Mouse (Mus musculus) c-Kit-positive CD71-positive TER-119-negative erythroid progenitor cells, embryonic 14.5 days (primary cell): ENCODE results near the gene Gm17359.
A peak's percentile ranks its signal among the peaks of the same experiment; 100 is the strongest.

Source experiments
- DNase-seq: peaks from one replicate; pipeline ENCODE4 v3.0.0-alpha.2; 2013; ENCODE audit warnings: low read depth

Gm17359 gene

DNA sequence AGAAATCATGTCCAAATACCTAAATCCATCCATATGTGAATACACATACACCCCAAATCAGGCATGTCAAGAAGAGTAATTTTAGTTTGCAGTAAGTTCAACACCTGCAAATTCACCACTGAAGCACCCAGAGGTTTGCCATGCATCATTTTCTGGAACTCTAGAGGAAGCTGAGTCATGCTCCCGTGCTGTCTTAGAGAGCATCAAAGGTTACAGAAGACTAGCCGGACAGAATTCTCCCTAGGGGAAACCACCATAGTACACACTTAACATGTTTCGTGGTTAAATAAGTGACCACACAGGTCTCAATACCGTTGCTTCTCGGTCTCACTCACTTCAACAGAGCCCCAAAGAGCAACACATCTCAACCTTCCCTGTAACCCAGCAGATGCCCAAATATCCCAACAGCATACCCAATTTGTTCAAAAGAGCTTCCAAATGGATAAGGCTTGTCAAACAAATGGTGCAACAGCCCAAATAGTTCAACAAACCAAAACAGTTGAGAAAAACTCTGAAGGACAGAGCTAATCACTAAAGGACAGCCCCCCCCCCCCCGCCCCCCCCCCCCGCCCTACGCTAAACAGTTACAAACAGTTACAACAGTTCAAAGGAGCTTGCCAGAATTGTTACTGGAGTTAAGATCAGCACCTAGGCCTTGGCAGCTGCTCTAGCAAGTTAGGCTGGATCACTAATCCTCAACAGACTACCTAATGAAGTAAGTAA lies at the start of gene Gm17359:
Gene Gm17359 (plus strand): TSS at position 618 of the 723 bp plus-strand sequence.
- no peak for DNase-seq

DNA sequence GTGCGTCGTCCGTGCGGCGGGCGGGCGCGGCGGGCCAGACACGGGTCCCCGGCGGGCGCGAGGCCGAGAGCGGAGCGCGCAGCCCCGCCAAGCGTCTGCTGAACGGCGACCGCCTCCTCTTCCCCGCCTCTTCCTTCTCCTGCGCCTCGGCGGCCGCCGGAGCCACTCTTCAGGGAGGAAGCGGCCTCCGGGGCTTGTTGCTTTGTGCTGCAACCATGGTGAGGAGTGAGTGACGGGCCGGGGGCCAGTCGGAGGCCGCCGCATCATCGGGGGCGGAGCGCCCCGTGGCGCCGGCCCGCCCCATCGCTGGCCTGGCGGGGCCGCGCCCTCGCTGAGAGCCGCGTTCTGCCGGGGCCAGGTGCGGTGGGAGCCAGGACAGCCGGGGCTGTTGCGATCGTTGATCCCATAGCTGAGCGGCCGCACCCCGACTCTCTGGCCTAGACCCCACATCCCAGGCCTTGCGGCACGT lies 49.3 kb upstream of the Gm17359 start:
- peak; percentile 64 for DNase-seq

DNA sequence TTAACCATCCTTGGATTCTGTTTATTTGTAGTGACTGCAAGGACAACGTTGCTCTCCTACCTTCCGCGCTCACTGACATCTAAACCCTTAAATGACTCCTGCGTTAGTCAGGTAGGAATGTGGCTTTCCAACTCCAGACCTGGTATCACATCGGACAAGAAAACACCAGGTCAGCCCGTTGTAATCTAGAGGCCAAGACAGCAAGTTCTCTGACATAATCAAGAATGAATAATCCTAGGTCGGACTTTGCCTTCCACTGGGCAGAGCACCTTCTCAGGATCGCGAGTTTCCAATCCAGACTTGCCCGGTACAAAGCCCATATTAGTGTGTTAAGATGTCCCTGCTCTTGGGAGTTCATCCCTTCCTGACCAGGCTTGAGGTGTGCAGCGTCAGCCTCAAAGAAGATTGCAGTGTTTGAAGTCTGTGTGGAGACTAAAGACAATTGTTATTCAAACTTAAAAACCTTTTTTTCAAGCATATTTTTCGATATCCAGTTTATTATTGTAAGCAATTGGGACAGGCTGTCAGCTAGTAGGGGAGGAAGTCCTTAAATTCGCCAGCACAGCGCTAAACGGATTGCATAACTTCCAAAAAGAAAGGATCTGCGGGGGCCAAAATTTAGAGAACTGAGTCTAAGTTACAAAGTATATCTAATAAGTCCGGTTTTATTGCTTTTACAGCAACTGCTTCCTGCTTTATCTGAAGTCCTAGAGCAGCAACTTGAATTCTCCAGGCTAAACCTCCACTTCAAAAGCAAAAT lies 48.6 kb upstream of the Gm17359 start:
- no peak for DNase-seq

DNA sequence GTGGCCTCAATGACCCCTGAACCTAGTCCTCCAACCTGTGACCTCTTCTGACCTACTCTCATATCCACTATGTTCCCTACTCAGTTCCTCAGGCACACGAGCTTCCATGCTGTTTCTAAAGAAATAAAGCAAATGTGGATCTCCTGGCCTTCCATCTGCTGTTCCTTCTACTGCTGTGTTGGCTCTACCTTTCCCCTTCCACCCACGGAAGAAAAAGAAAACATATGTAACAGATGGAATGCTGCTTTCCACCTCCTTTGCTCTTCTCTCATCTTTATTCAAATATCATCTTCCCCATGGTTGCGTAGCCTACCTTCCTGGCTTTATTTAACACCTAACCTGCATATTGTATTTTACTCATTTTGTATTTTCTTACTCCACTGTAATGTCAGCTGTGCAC lies 47.4 kb upstream of the Gm17359 start:
- DNase-seq, result no peak

DNA sequence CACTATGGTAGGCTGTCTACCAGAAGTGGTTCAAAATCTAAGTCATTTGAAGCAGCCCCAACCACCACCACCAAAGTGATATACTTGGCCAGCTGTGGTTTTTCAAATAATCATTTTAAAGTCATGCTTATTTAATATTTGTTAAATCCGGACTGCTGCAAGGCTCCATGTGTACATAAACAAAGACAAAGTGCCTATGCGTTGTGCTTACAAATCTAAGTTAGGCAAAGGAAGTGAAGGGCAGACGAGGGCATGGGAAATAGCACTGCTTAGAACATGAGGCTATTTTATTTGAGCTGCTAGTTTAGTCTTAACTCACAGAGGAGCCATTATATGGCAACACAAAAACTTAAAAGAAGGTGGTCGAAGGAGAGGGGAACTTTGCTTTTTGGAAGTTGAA lies 43.4 kb upstream of the Gm17359 start:
- DNase-seq, result no peak

DNA sequence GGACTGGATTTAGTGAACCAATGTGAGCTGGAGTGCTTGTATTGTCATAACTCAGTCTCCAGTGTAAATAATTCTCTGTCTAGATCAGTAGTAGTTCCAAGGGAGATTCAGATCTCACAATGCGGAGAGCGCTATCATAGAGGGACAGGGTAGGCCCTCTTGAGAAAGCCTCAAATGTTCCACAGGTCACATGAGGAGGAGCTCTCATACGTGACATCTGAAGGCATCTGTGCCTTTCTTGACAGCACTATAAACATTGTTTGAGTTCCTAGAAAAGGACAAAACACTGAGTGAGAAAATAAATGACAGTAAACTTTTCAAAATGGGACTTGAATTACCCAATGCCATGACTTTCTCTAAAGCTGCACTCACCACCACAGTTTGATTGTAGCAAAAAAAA lies 41.8 kb upstream of the Gm17359 start:
- no peak for DNase-seq

DNA sequence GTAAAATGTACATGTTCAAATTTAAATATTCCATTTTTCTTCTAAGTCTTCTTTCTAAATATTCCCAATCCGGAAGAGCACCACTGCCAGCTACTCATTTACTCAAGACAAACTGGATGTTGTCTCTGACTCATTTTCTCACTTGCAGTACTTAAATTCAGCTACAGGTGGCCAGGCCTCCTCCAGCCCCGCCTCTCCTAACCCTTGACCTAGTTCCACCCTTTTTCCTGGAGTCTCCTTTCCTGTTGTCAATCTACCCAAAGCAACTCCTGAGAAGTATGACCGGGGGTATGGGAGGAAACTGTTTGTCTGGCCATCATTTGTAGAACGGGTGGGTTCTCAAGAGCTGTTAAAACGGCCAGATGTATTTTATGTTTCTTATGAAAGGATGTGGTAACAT lies 40.4 kb upstream of the Gm17359 start:
- DNase-seq, result no peak

DNA sequence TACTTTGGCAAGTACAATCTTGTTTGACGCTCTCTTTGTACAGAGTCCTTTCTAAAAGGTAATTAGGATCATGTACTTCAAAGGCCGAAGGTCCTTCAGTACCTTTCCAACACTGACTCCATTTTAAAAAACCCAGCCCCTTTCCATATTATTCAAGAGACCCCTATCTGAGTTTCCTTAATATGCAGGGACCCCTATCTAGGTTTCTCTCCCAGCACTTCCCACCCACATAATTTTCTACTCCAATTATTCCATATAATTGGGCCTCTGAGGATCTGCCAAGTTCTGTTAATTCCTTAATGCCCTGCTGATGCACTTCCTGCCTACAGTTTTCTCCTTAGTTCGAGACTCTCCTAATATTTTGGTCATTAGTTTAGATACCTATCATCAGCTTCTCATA lies 39.9 kb upstream of the Gm17359 start:
- no peak for DNase-seq

DNA sequence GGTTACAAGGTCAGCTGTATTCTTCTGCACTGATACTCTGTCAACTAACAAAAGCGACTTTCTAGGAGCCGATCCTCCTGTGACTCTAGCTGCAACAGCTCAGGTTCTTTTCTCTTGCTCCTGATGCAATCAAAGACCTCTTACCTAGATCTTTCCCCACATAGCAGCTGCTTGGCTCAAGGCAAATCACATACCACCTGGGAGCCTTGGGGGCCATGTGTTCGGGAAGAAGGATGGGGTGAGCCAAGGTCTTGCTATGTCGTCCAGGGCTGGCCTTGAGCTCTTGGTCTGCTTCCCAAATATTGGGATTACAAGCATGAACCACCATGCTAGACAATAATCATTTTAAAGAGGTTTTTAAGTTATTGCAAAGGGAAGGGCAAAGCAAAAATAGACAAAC lies 39.2 kb upstream of the Gm17359 start:
- no peak for DNase-seq

DNA sequence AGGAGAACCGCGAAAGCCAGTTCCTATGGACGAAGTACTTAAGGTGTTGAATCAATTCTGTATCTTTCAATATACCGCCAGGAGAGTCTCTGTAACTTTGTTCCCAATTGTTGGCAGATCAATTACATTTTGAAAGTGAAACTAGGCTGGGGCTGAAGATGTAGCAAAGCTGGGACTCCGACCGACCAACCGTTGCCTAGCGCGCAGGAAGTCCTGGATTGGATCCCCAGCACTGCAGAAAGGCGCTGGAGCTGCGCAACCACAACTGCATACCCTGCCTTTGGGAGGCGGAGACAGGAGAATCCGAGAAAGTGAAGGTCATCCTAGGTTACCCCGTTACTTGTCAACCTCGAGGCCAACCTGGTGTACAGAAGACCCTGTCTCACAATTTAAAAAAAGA lies 37.1 kb upstream of the Gm17359 start:
- no peak for DNase-seq

DNA sequence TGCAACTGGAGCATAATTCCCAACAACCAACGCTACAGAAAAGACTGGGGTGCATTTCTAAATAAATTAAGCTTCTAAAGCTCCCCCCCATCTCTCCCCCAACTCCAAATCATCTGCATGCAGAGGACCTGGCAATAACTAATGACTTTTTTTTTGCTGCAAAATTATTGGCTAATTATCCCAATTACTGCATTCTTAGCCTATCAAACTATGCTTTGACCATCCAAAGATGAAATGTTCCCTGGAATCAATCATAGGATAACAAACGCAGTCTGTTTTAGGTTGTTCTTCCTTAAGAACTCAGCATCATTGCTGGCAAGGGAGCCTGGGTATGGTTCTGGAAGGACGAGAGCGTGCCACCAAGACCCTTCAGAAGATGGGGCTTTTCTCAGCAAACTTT lies 27.9 kb upstream of the Gm17359 start:
- no peak for DNase-seq

DNA sequence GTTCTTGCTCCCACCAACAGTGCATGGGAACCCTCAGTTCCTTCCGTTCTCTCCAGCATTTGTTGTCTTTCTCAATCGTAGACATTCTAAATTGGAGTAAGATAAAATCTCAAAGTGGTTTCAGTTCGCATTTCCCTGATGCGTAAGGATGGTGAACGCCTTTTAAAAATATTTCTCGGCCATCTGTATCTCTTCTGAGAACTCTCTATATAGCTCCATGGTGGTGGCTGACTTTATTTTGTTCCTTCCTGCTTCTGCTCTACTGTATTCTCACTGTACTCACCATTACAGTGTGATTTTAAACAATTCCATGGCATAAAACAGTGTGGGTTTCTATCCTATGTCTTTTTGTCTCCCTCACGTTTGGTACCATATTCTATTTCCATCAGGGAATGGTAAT lies 26.3 kb upstream of the Gm17359 start:
- no peak for DNase-seq

DNA sequence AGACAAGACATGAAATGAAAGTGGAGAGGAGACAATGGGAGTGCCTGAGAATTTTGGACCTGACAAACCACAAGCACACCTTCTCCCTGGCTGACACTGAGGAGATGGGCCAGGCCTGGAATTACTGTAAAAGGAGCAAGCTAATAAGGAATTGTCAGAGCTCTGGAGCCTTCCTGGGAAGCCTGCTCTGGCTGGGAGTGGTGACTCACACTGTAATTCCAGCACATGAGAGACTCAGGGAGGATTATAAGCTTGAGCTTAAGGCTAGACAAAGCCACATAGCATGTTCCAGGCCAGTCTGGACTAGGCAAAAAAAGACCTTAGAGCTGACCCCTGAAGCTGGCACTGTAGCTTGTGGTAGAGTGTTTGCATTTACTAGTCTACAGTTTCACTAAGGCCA lies 24.6 kb upstream of the Gm17359 start:
- DNase-seq, result no peak

DNA sequence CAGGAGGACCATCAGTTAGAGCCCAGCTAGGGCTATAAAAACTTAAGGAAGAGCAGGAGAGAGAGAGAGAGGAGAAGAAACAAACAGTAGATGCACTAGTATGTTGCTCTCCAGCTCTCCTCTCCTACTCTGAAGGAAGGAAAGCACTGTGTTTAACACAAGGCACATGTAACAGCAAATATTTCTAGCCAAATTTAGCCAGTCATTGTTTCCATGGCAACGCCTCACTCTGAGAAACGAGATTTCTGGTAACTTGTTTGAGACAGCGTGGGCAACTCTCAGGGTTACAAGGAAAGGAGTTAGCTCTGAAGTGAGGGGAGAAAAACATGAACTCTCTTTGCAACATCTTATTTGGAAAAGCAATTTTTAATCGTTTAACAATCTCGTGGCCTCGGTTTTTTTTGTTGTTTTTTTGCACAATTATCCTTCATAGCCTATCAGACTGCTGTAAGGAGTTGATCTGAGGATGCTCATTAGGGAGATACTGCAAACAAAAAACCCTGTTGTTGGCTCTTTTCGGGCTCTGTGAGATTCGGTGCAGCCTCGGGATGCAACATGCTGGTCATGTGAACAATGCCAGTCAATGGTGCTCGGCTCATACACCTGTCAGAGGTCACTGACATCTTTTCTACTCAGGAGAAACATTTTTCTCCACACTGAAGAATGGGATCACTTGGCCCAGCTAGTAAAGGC lies 22.3 kb upstream of the Gm17359 start:
- no peak for DNase-seq

DNA sequence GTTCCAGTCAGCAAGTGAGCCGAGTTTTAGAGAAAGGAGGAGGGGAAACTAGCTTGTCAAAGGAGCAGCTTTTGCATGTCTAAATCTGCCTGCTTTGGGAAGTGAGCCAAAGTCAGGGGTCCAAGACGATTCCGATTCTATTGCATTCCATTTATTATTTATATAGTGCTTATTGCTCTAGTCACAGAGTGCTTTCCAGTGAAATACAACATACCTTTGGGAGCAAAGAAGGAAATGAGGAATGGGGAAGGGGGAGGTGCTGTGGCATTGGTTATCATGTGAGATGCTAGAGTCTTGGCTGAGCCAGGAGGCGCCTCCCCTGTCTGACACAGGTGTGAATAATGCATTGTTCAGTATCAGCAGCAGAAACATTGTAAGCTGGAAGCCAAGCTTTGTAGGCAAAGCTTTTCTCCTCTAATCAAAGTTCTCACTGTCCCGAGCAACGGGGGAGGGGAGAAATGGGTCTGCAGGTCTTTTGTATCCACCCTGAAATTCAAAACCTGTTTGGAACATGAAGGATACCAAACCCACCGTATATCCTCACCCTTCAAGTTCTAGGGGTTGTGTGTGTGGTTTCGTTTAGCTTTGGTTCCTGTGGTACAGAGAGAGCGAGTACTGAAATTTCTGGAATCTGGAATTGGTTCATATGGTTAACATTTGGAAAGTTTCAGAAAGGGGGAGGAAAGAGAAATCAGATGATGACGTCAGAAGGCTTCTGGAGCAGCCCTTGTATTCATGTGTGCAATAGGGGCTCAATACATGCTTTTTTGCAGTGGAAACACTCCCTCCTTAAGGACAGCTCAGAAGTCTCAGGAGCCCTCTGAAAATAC lies 11.5 kb upstream of the Gm17359 start:
- no peak for DNase-seq

DNA sequence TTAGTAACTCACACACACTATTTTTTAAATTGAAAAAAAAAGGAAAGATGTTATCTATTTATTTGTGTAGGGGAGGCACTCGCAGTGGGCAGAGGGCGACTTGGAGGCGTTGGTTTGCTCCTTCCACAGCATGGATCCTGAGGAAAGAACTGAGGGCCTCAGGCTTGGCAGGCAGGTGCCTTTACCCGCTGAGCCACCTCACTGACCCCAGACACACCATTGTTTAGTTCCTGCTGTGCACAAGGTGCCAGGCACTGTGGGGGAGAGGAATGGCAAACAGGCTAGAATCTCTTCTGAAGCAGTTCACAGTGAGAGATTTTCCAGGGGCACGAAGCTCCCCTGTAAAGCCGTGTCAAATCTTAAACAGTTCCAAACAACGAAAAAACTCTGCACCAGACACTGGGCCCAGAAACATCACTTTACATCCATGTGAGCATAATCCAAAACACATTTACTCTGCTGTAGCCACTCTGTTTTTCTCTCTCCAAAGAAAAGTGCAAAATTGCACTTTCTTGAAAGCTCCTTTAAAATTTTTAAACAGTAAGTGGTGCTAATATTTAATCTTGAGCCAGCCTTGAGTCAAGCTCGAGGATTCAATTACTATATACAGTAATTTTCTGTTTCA lies 6.7 kb upstream of the Gm17359 start:
- DNase-seq, result no peak

DNA sequence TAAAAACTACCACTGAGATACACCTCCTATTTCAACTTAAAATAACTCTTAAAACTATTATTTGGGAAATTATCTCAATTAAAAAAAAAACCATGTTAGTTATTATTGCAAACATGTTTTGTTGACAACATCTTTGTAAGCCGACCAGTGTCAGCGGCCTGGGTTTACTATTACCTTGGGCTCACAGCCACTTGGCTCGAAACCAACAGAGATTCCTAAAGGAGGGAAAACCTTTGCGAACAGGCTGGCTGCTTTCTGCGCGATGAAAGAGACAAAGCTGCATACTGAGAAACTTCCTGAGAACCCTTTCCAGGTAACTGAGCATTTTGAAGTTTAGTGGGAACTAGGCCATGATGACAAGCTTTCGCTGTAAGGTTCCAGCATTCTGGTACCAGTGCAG lies 3.4 kb upstream of the Gm17359 start:
- no peak for DNase-seq

DNA sequence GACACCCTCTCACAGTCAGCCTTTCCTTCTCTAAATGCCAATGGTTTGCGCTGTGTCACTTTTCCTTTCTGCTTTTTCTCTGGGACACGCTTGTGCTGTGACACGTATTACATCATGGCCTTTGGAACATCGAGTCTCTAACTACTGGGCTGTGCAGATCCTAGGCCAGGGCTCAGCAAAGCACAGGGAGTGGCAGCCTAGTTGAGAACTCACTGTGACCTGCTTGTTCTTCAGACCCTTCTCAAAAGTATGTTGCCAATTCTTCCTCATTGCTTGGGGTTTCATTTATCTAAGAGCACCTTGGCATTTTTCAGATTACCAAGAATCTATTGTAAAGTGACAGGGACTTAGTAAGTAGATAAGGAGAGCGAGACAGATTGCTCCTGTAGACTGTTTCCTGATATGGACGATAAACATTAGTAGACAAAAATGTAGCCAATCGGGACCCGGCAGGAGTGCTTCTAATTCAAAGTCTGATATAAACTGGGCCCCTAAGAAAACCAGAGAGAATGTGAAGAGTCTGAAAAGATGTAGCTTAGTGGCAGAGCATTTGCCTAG lies 2.7 kb upstream of the Gm17359 start:
- DNase-seq, result peak; percentile 40

DNA sequence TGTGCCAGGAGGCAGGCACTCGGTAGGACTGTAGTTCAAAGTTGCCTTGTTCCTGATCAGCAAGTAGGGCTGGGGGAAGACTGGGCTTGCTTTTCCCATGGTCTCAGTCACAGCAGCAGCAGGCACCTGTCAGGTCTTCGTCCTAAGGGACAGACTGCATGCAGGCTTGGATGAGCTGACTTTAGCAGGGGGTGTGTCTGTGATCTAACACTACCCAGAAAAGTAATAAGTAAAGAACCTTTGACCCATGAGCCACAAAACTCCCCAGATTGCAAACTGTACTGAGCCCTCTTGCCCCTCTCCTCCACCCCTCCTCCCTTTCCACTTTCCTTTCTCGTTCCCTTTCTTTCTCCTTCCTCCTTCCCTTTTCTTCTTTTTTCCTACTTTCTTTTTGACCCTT lies 4.3 kb downstream of the Gm17359 start:
- no peak for DNase-seq

DNA sequence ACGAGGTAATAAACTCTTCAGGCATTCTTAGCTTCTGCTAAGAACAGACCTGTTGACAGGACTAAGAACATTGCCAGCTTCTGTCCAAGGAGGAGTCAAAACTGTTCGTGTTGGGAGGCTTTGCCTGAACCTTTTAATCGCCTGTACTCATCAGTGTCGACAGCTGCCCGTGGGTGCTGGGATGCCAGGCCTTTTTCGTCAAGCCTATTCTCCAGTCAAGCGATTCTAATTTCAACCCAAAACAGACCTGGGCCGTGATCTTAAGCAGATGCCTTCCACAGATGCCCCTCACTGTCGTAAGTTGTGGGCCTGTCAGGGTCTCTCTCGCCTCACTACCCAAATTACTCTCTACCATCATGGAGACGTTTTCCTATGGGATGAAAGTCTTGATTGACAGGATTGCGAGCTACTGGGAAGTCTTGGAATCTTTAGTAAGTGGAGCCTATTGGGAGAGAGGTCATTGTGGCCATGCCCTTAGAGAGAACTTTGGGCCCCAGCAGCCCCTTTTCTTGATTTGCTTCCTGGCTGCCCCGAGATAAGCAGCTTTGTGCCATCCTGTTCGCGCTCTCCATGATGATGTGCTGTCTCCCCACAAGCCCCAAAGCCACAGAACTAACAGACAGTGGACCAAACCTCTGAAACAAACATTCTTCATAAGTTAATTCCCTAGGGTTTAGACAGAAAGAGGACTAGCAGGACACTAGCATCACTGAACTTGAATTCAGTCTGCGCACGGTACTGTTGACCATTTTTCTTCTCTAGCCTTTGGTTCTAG lies 6.7 kb downstream of the Gm17359 start:
- DNase-seq, result no peak

DNA sequence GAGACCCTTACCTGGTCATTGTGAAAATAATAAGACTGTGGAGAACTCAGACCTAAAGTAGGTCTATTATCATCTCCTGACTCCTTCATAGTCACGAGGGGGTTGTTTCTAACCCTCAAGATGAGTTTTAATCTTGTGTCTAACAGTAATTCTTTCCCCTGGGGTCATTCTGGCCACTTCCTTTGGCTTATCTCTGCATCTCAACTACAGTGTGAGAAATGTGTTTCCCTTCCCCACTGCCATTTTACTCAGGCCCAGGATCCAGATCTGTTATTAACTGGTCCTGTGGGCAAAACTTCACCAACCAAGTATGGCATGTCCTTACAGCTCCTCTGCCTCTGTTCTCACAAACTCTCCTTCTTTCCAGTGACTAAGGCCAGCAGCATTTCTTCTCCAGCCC lies 12.8 kb downstream of the Gm17359 start:
- DNase-seq, result no peak
